Mouse (Mus musculus) 3T3-L1 (cell line): ENCODE results near the gene Olfr171.
"Not testable (repeated sequence)": the region's sequence is repeated elsewhere in the genome, so short reads cannot be mapped to it uniquely, and the experiment has no call there.

Experiments used
- DNase-seq: peaks from one replicate; pipeline ENCODE4 v3.0.0-alpha.2; 2015; ENCODE audit warnings: low read depth, low spot score

Gene Olfr171

GRCm38 (mm10) chr16:19629816-19630215 lies at the start of gene Olfr171:
Gene Olfr171, minus strand, starts transcription at chr16:19629916.
- DNase-seq, result no peak

- DNase-seq, result no peak
Measured at GRCm38 (mm10) chr16:19670768-19671357, 41.1 kb upstream of the Olfr171 start.

- DNase-seq, result peak; percentile 50
Measured at GRCm38 (mm10) chr16:19666312-19666711, 36.6 kb upstream of the Olfr171 start.

- DNase-seq, result not testable (repeated sequence)
Measured at GRCm38 (mm10) chr16:19611782-19612181, 17.9 kb downstream of the Olfr171 start, which contains the start of gene Olfr170. Gene Olfr170, minus strand, starts transcription at chr16:19611882.

- DNase-seq, result no peak
Measured at GRCm38 (mm10) chr16:19603166-19603565, 26.6 kb downstream of the Olfr171 start.
